Mouse (Mus musculus) limb, embryonic 14.5 days (tissue): Measurements from ENCODE around the gene Lsg1. TPM values are rescaled to one million over a fixed set of nuclear protein-coding genes. Genes with fewer than 3 reads are reported as not detected.

Source experiments
- ATAC-seq: fragments of 200-750 bp; cut with Nextera tagmentation; 2 replicates; pipeline ENCODE4 v1.8.0; 2017; ENCODE audit warnings: low read depth, moderate number of reproducible peaks, moderate TSS enrichment; ENCODE audit not compliant: low FRiP score
- DNase-seq: peaks from one replicate; pipeline ENCODE4 v3.0.0-alpha.2; 2015; ENCODE audit warnings: low spot score
- H3K27ac ChIP-seq: fragments of 300-500 bp; sonication (generic); replicated peaks from 2 replicates; pipeline ENCODE4 v1.5.1; 2014; ENCODE audit warnings: low read depth, mild to moderate bottlenecking, low read length, moderate library complexity, mixed read lengths
- H3K27me3 ChIP-seq: fragments of 300-500 bp; sonication (generic); 2 replicates; pipeline ENCODE4 v1.6.1; 2014; ENCODE audit warnings: low read length, mixed read lengths; ENCODE audit not compliant: control insufficient read depth, insufficient read depth
- H3K36me3 ChIP-seq: fragments of 300-500 bp; sonication (generic); 2 replicates; pipeline ENCODE4 v1.6.1; 2014; ENCODE audit warnings: mild to moderate bottlenecking, low read length, moderate library complexity, mixed read lengths; ENCODE audit not compliant: control insufficient read depth, insufficient read depth
- H3K4me1 ChIP-seq: fragments of 300-500 bp; sonication (generic); 2 replicates; pipeline ENCODE4 v1.6.1; 2014; ENCODE audit warnings: antibody characterized with exemption, low read length, mixed read lengths; ENCODE audit not compliant: control insufficient read depth, insufficient read depth
- H3K4me2 ChIP-seq: fragments of 300-500 bp; sonication (generic); replicated peaks from 2 replicates; pipeline ENCODE4 v1.6.1; 2014; ENCODE audit warnings: low read depth, mild to moderate bottlenecking, low read length, moderate library complexity; ENCODE audit not compliant: severe bottlenecking
- H3K4me3 ChIP-seq: fragments of 300-500 bp; sonication (generic); replicated peaks from 2 replicates; pipeline ENCODE4 v1.5.1; 2014; ENCODE audit warnings: low read length
- H3K9ac ChIP-seq: fragments of 300-500 bp; sonication (generic); 2 replicates; pipeline ENCODE4 v1.6.1; 2014; ENCODE audit warnings: mild to moderate bottlenecking, low read depth, low read length, moderate library complexity; ENCODE audit not compliant: severe bottlenecking
- H3K9me3 ChIP-seq: fragments of 300-500 bp; sonication (generic); 2 replicates; pipeline ENCODE4 v1.6.1; 2016; ENCODE audit warnings: low read length; ENCODE audit not compliant: control insufficient read depth
- POLR2A ChIP-seq: fragments of 200-500 bp; IDR thresholded peaks from 2 replicates; pipeline ENCODE4 v1.8.0; 2012; ENCODE audit warnings: inconsistent platforms, mild to moderate bottlenecking, moderate library complexity, borderline replicate concordance; ENCODE audit not compliant: insufficient read depth, insufficient read length; ENCODE audit errors: extremely low read depth
- WGBS: fragments of 180-500 bp; shearing (Covaris S2); extraction: QIAGEN DNeasy Blood & Tissue Kit; methylation state at CpG from one replicate; pipeline ENCODE4 v1.1.7; 2014; 5-methylcytosine and 5-hydroxymethylcytosine counted together
- polyA plus RNA-seq, 2 experiments: library from polyadenylated mRNA; depleted of rRNA in 1 of 2; stranded (reverse) in 1 of 2; unstranded in 1 of 2; fragments of >200 nt; fragmentation: Nextera tagmentation in 1 of 2; extraction: Ambion mirVana in 1 of 2; gene quantifications; 2 replicates each; pipeline versions ENCODE4 v1.2.1 to v1.2.3; 2012 to 2014

Gene Lsg1
- polyA plus RNA-seq, 2 experiments: 36.3 to 64.2 TPM

DNA sequence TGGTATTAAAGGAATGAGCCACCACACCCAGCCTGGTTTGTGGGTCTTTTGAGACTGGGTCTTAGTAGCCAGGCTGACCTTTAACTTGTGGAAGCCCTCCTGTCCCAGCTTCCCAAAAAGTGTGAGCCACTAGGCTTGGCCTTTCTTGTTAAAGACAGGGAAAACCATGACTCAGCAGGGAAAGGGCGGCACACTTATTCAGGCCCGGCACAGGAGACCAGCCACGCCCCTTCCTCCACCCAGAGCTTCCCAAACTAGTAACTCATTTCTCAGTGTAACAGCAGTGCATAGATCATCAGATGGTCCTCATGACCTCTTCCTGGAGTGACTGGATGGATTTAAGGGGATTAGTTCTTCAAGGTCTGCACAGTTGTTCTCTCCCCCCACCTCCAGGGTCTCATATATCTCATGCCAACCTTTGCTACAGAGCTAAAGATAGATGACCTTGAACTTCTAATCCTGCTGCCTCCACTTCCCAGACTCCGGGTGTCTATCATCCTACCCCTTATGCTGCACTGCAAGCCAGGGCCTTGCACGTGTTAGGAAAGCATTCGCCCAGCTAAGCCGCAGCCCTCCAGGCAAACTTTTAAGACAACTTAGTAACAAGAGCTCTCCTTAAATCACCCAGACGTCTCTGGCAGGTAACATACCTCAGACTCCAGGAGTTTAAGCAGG is 74.9 kb downstream of the Lsg1 start:
- H3K9me3 ChIP-seq: no peaks in the 10 kb centered on the region
- H3K27me3 ChIP-seq: no peaks in the 10 kb centered on the region
- ATAC-seq (peak; percentile 65), DNase-seq (peak; percentile 53)
- no peak overlapping the region for H3K27ac ChIP-seq
- peaks cover 15% of the 10 kb centered on the region for H3K4me1 ChIP-seq
- H3K4me3 ChIP-seq: no peak overlapping the region
- no peak for TF ChIP-seq POLR2A
- H3K36me3 ChIP-seq: peaks cover 3% of the 10 kb centered on the region; the same call in 1 of the 2 replicates
- WGBS: 39% methylated on average over 8 of the region's 8 CpGs
- H3K9ac ChIP-seq: no peak overlapping the region
- H3K4me2 ChIP-seq: no peak overlapping the region

DNA sequence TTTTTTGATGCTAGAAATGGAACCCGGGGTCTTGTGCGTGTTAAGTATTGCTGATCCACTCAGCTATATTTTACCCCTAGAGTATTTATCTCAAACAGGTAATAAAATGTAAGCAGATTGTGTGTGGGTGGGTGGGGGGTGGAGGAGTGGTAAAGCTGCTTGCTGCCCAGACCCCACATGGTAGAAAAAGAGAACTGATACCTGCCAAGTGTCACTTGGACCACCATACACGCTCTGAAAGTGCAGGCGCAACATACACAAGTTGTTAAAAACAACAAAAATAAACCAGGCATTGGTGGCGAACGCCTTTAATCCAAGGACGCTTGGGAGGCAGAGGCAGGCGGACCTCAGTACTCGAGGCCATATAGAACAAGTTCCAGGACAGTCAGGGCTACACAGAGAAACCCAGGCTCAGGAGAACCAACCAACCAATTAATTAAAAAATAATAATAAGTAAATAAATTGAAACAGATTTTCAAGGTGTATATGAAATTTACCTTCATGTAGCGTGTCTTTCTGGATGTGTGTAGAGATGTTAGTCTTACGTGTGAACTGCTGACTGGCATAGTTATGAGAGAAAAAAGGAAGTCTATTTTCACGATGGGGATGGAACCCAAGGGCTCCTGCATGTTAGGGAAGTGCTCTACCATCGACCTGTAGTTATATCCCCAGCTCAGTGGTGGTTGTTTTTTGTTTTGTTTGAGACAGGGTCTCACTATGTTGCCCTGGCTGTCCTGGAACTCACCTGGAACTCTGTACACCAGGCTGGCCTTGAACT is 75.6 kb downstream of the Lsg1 start:
- ATAC-seq: no peak
- Histone ChIP-seq H3K4me3 (peak overlapping the region; percentile 67; the same call in 1 of the 2 replicates), H3K9me3 (no peaks in the 10 kb centered on the region), H3K4me1 (peaks cover 15% of the 10 kb centered on the region), H3K36me3 (peaks cover 3% of the 10 kb centered on the region; the same call in 1 of the 2 replicates), H3K4me2 (peak overlapping the region; percentile 63), H3K27ac (no peak overlapping the region), H3K9ac (peak overlapping the region; percentile 86; the same call in 1 of the 2 replicates), H3K27me3 (no peaks in the 10 kb centered on the region)
- TF ChIP-seq POLR2A: no peak
- DNase-seq: no peak
- WGBS: 81% methylated on average over 13 of the region's 13 CpGs

DNA sequence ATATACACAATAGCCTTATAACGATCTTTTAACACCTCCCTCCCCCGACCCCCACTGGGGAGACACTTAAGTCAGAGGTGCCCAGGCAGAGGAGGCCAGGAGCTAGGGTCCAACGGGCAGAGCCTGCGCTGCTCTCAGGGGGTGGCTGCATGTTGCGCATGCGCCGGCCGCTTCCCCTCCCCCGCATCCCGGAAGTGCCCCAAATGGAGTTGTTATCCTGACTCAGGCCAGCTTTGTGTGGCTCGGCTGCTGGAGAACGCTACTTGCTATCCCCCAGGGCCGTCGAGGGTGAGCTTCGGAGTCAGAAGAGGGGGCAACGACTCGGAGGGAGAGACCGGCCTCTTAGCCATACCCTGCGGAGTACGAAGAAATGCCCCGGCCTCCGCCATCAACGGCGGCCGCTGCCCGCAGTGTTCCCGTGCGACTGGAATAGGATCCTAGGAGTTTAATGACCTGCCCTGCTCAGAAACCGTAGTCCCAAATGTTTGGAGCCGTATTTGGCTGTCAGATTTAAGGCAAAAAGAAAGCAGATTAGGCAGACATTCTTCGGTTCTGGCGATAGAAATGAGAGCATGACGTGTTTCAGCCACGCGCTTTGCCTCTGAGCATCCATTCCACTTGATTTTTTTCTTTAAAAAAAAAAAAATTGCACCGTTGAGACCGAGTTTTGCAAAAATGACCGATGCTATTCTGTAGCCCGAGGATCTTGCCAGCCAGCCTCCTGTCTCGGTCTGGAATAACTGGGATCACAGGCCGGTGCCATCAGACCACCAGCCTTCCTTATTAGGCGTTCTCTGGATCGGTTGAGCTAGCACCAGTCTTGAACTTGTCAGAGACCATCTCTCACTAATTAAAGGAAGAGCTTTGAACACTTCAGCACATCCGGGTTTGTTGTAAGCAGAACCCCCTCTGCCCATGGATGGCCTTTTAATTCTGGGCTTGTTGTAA is 76.6 kb downstream of the Lsg1 start:
- peak overlapping the region; percentile 90 for H3K27ac ChIP-seq
- peak overlapping the region; percentile 86 for H3K9ac ChIP-seq
- DNase-seq: peak; percentile 89
- H3K27me3 ChIP-seq: no peaks in the 10 kb centered on the region
- peak; percentile 77; the same call in 1 of the 2 replicates for TF ChIP-seq POLR2A
- peaks cover 3% of the 10 kb centered on the region; the same call in 1 of the 2 replicates for H3K36me3 ChIP-seq
- WGBS: 2% methylated on average over 44 of the region's 44 CpGs
- H3K9me3 ChIP-seq: no peaks in the 10 kb centered on the region
- peaks cover 15% of the 10 kb centered on the region for H3K4me1 ChIP-seq
- H3K4me2 ChIP-seq: peak overlapping the region; percentile 63
- peak; percentile 88 for ATAC-seq
- peak overlapping the region; percentile 67 for H3K4me3 ChIP-seq

Other genes starting within 250 kb of the Lsg1 start
- gene Atp13a3, start 181.6 kb downstream of the Lsg1 start, polyA plus RNA-seq (2012; rRNA removed): 31.8 and 36.8 TPM in 2 replicates
- gene Atp13a3, start 181.6 kb downstream of the Lsg1 start, polyA plus RNA-seq (2014; fragmentation: Nextera tagmentation; extraction: Ambion mirVana): 14.7 and 15.4 TPM in 2 replicates
- gene Tmem44, start 36.8 kb downstream of the Lsg1 start, polyA plus RNA-seq (2012; rRNA removed): 39.4 and 45.2 TPM in 2 replicates
- 16.9 and 24.5 TPM in 2 replicates for gene Tmem44, start 36.8 kb downstream of the Lsg1 start, polyA plus RNA-seq (2014; fragmentation: Nextera tagmentation; extraction: Ambion mirVana)
- 14.3 and 18.3 TPM in 2 replicates for gene Fam43a, start 12.1 kb upstream of the Lsg1 start, polyA plus RNA-seq (2012; rRNA removed)
- gene Fam43a, start 12.1 kb upstream of the Lsg1 start, polyA plus RNA-seq (2014; fragmentation: Nextera tagmentation; extraction: Ambion mirVana): 8.0 and 9.1 TPM in 2 replicates